Mouse (Mus musculus): Measurements from ENCODE around the gene Ubash3b. TPM values are rescaled to one million over a fixed set of nuclear protein-coding genes. Genes with fewer than 3 reads are reported as not detected.

The Ubash3b gene
- total RNA-seq, 4 experiments from 2014 or later: 2.0 to 2.3 (median 2.1) TPM

DNA sequence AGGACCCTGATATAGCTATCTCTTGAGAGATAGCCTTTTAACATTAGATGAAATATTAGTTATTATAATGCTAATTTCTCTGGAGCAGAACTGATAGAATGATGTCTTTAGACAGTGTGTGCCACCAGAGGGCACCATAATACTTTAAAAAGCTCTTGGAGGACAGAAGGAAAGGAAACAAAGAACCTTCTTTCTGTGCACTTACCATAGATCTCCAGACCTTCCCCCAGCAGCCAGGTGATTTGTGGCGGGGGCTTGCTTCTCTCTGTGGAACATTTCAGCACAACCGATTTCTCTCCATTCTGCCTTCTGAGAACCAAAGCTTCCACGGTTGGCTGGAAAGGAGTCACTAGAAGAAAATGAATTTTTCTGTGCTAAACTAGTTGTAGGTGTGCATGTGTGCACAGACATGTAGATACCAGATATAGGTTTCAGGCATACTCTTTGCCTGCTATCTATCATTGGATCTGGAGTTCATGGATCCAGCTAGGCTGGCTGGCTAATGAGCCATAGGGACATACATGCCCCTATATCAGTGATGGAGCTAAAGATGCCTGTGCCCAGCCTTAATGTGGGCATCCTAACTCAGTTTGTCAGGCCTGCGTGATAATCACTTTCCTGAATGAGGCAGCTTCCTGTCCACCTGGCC is 171.4 kb downstream of the Ubash3b start:
- peak; percentile 2 for DNase-seq

DNA sequence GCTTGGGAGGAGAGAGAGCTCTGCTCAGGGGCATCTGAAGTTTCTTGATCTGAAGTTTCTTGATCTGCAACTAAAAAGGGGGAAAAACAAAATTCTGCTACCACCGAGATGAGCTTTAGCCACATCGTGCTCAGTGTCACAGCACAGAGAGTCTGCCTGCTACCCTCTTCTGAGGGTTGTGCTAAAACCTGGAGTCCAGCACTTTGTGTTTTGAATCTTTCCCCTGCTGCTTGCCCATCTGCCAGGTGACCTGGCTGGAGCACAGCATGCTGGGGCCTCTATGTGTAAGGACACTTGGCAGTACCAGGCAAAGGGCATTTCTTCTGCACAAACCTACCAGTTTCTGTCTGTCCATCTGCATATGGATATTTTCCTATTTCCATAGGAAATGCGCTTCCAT is 177.2 kb downstream of the Ubash3b start:
- DNase-seq: no peak

DNA sequence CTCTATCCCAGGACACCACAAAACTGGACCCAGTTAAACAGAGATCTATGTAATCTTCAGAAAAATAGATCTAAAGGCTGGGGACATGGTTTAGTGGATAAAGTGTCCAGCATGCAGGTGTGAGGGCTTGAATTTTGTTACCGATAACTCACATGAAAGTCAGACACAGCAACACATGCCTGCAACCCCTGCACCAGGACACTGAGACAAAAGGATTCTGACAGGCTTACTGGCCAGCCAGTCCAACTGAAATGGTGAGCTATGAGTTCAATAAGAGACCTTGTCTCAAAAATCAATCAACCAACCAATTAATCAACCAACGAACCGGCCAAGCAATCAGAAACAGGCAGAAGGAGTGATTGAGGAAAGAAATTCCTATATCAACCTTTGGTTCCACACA is 177.7 kb downstream of the Ubash3b start:
- DNase-seq: no peak

DNA sequence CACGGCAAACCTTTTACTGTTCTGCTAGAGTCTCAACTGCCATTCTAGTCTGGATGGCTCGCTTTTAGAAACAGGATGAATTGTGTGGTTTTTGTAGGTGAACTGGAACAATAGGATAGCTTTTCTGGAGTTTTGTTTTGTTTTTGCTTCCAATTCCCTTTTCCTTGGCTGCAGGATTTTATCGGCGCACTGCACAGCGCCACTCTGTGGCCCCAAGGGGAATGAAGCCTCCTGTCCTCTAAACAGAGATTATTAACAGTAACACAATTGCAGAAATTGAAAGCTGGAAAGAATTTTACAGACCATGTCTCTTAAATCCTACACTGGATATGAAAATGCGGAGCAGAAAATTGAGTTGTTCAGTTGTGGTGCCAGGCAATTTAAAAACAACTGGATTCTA is 179.0 kb downstream of the Ubash3b start:
- DNase-seq: no peak

DNA sequence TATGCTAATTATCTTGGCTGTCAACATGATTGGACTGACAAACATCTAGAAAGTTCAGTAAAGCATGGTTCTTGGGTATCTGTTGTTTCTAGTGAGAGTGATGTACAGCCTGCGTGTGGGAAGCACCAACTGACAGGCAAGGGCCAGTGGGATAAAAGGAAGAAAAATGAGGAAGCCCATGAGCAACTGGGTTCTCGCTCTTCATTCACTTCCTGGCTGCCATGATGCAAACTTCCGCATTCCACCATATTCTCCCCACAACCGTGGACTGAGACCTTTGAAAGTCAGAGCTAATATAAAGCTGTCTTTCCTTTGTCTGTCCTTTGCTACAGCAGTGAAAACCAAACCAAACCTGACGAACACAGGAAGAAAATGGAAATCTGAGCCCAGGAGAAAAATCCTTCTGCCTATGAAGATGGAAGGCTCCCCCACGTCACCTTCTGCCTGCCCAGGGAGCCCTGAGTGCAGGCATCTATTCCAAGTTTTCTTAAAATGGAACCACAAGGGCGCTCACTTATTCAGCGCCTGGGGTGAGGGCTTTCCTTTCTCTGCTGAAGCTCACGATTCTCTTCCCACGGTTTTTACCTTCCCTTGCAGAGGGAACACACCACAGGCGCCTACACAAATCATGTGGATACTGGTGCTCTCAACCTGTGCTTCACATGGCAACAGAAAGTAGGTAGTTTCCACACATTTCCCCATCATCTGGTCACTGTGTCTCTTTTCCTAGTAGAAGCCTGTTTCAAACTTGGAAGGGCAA is 187.3 kb downstream of the Ubash3b start:
- DNase-seq: no peak

DNA sequence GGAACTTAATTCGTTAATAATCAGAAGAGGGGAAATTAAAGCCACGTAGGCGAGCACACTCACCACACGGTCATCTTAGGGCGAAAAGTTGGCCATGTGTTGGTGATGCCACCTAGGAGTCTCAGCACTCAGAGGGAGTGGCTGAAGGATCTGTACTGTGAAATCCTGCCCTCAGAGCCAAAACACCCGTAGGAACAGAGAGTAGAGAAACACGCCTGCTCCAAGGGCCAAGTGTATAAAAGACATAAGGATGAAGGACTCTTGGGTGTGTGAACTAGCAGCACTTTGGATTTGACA is 197.1 kb downstream of the Ubash3b start:
- DNase-seq: no peak

DNA sequence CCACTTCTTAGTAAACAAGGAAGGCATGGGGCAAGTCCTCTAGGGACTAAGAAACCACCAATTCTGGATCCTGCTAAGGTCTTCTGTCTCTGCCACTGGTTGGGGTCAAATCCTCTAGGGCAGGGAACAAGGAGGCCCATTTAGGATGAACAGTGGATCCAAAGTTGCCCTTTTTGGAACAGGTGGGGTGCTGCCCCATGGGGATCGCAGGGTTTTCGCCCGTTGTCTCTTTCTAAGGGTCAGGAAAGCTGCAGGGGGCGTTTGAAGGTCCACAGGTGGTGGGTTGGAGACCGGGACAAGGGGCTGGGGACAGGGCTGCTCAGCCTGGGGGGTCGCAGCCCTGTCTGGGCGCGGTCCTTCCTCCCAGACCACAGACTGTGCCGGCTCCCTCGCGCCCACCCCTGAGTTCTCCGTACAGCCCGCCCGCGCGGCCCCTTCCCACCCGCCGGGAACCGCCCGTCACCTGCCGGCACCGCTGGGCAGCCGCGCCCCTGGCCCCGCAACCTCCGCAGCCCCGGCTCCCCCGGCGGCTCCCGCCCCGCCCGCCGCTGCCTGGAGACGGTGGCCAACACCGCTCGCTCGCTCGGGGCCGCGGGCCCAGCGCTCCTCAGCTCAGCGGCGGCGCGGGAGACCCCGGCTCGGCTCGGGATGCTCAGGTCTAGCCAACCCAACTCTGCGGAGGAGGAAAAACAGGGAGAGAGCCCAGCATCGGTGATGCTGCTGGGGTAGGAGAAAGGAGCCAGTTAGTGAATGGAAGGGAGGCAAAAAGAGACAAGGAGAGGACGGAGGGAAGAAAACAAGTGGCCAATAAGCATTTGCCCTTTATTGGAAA is 197.7 kb downstream of the Ubash3b start, which contains the start of gene Jhy:
Gene Jhy, minus strand, starts transcription at position 533 of the 832 bp plus-strand sequence.
- DNase-seq: no peak

DNA sequence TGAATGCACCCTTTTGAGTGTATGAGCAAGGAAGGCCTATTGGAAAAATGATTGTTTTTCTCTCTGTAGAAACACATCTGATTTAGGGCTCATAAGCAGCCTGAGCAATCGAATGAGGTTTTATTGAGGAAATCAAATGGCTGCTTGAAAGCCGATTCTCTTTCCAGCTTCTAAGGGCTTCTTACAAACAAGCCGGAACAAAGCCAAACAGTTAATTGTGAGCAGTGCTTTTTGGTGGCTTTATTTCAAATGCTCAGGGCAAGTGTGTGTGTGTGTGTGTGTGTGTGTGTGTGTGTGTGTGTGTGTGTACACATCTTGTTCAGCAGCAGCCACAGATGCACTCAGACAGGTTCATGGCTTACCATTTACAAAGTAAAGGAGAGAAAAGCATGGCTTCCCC is 200.1 kb downstream of the Ubash3b start:
- DNase-seq: no peak

Other genes with a start within 250 kb of the Ubash3b start
- gene Jhy, start 197.6 kb downstream of the Ubash3b start, total RNA-seq (2022): under 1 TPM in 1 of 4 experiments, not detected in 3; 0.09 TPM
- under 1 TPM in 2 of 4 experiments, not detected in 2; 0.18 to 0.19 TPM for gene Crtam, start 157.1 kb downstream of the Ubash3b start, total RNA-seq (2022)

Measured in adrenal gland, adult 8-10 months (tissue).